Mouse (Mus musculus) hindbrain, embryonic 15.5 days (tissue): ENCODE measurements at regions not wholly inside any gene's neighbourhood (a gene's known extent, or its start where the extent isn't known, plus 50 kb on each side); places are given as distances from the start of the nearest gene placed in this dataset.

Experiments used
- ATAC-seq: fragments of 200-750 bp; cut with Nextera tagmentation; 2 replicates; pipeline ENCODE4 v1.8.0; 2017; ENCODE audit warnings: low read depth, moderate number of reproducible peaks, moderate TSS enrichment; ENCODE audit not compliant: low FRiP score
- H3K27ac ChIP-seq: fragments of 300-500 bp; sonication (generic); replicated peaks from 2 replicates; pipeline ENCODE4 v1.5.1; 2015; ENCODE audit warnings: mild to moderate bottlenecking, inconsistent platforms
- H3K27me3 ChIP-seq: fragments of 300-500 bp; sonication (generic); 2 replicates; pipeline ENCODE4 v1.6.1; 2015; ENCODE audit warnings: control low read depth, inconsistent platforms
- H3K36me3 ChIP-seq: fragments of 300-500 bp; sonication (generic); 2 replicates; pipeline ENCODE4 v1.6.1; 2015; ENCODE audit warnings: control low read depth, inconsistent platforms
- H3K4me1 ChIP-seq: fragments of 300-500 bp; sonication (generic); replicated peaks from 2 replicates; pipeline ENCODE4 v1.6.1; 2015; ENCODE audit warnings: control low read depth, inconsistent platforms
- H3K4me2 ChIP-seq: fragments of 300-500 bp; sonication (generic); 2 replicates; pipeline ENCODE4 v1.6.1; 2015; ENCODE audit warnings: moderate library complexity, mild to moderate bottlenecking, inconsistent platforms
- H3K4me3 ChIP-seq: fragments of 300-500 bp; sonication (generic); 2 replicates; pipeline ENCODE4 v1.5.1; 2015; ENCODE audit warnings: mild to moderate bottlenecking, inconsistent platforms
- H3K9ac ChIP-seq: fragments of 300-500 bp; sonication (generic); 2 replicates; pipeline ENCODE4 v1.6.1; 2015; ENCODE audit warnings: inconsistent platforms
- H3K9me3 ChIP-seq: fragments of 300-500 bp; sonication (generic); 2 replicates; pipeline ENCODE4 v1.6.1; 2016; ENCODE audit warnings: control low read depth, inconsistent platforms
- WGBS: fragments of 180-500 bp; shearing (Covaris S2); methylation state at CpG from one replicate; pipeline ENCODE4 v1.1.7; 2015; 5-methylcytosine and 5-hydroxymethylcytosine counted together

GRCm38 (mm10) chr12:107700317-107700716 lies 211.9 kb downstream of the 3110018I06Rik start:
- no peaks in the 10 kb centered on the region for H3K36me3 ChIP-seq
- no peak overlapping the region for H3K27ac ChIP-seq
- H3K9ac ChIP-seq = no peak overlapping the region
- no peaks in the 10 kb centered on the region for H3K4me1 ChIP-seq
- WGBS = 48% methylated on average over 5 of the region's 5 CpGs
- H3K4me2 ChIP-seq = no peak overlapping the region
- ATAC-seq = no peak
- H3K9me3 ChIP-seq = no peaks in the 10 kb centered on the region
- no peak overlapping the region for H3K4me3 ChIP-seq
- no peaks in the 10 kb centered on the region for H3K27me3 ChIP-seq

GRCm38 (mm10) chr12:107700868-107701597 lies 212.6 kb downstream of the 3110018I06Rik start:
- no peak overlapping the region for H3K4me2 ChIP-seq
- H3K27me3 ChIP-seq = no peaks in the 10 kb centered on the region
- no peaks in the 10 kb centered on the region for H3K9me3 ChIP-seq
- no peak overlapping the region for H3K4me3 ChIP-seq
- no peak overlapping the region for H3K27ac ChIP-seq
- no peak overlapping the region for H3K9ac ChIP-seq
- WGBS = 73% methylated on average over 19 of the region's 19 CpGs
- ATAC-seq = no peak
- H3K36me3 ChIP-seq = no peaks in the 10 kb centered on the region
- H3K4me1 ChIP-seq = no peaks in the 10 kb centered on the region

- Histone ChIP-seq H3K4me1 (0 out of 2 replicates have a peak, but pooled peaks cover 10% of the 10 kb centered on the region), H3K4me3 (no peak overlapping the region), H3K36me3 (no peaks in the 10 kb centered on the region), H3K27ac (no peak overlapping the region), H3K4me2 (no peak overlapping the region), H3K27me3 (no peaks in the 10 kb centered on the region), H3K9ac (no peak overlapping the region), H3K9me3 (no peaks in the 10 kb centered on the region)
- WGBS = 89% methylated on average over 6 of the region's 6 CpGs
- no peak for ATAC-seq
These were observed 220.4 kb downstream of the 3110018I06Rik start for GRCm38 (mm10) chr12:107708812-107709211.

- no peak overlapping the region for H3K4me2 ChIP-seq
- H3K4me3 ChIP-seq = no peak overlapping the region
- no peak overlapping the region for H3K27ac ChIP-seq
- no peaks in the 10 kb centered on the region for H3K27me3 ChIP-seq
- H3K4me1 ChIP-seq = 0 out of 2 replicates have a peak, but pooled peaks cover 10% of the 10 kb centered on the region
- H3K9ac ChIP-seq = no peak overlapping the region
- WGBS = 48% methylated on average over 7 of the region's 7 CpGs
- no peaks in the 10 kb centered on the region for H3K36me3 ChIP-seq
- no peaks in the 10 kb centered on the region for H3K9me3 ChIP-seq
- no peak for ATAC-seq
These were observed 222.6 kb downstream of the 3110018I06Rik start for GRCm38 (mm10) chr12:107711017-107711416.

GRCm38 (mm10) chr12:107711675-107712074 lies 223.2 kb downstream of the 3110018I06Rik start:
- 0 out of 2 replicates have a peak, but pooled peaks cover 12% of the 10 kb centered on the region for H3K4me1 ChIP-seq
- no peaks in the 10 kb centered on the region for H3K27me3 ChIP-seq
- H3K4me3 ChIP-seq = no peak overlapping the region
- H3K9me3 ChIP-seq = no peaks in the 10 kb centered on the region
- ATAC-seq = no peak
- H3K27ac ChIP-seq = no peak overlapping the region
- no peak overlapping the region for H3K9ac ChIP-seq
- no peaks in the 10 kb centered on the region for H3K36me3 ChIP-seq
- no peak overlapping the region for H3K4me2 ChIP-seq
- 58% methylated on average over 3 of the region's 3 CpGs for WGBS

- Histone ChIP-seq H3K4me1 (0 out of 2 replicates have a peak, but pooled peaks cover 12% of the 10 kb centered on the region), H3K4me3 (no peak overlapping the region), H3K27ac (no peak overlapping the region), H3K27me3 (no peaks in the 10 kb centered on the region), H3K4me2 (no peak overlapping the region), H3K36me3 (no peaks in the 10 kb centered on the region), H3K9ac (no peak overlapping the region), H3K9me3 (no peaks in the 10 kb centered on the region)
- WGBS = 53% methylated on average over 14 of the region's 14 CpGs
- no peak for ATAC-seq
These were observed 224.8 kb downstream of the 3110018I06Rik start for GRCm38 (mm10) chr12:107713191-107713590.

GRCm38 (mm10) chr12:107714846-107715245 lies 226.4 kb downstream of the 3110018I06Rik start:
- no peak overlapping the region for H3K9ac ChIP-seq
- no peak for ATAC-seq
- H3K27me3 ChIP-seq = no peaks in the 10 kb centered on the region
- H3K27ac ChIP-seq = no peak overlapping the region
- H3K36me3 ChIP-seq = no peaks in the 10 kb centered on the region
- H3K4me1 ChIP-seq = 0 out of 2 replicates have a peak, but pooled peaks cover 12% of the 10 kb centered on the region
- H3K4me3 ChIP-seq = no peak overlapping the region
- H3K4me2 ChIP-seq = no peak overlapping the region
- no peaks in the 10 kb centered on the region for H3K9me3 ChIP-seq
- WGBS = 87% methylated on average over 2 of the region's 2 CpGs

GRCm38 (mm10) chr12:107715871-107716270 lies 227.4 kb downstream of the 3110018I06Rik start:
- H3K27me3 ChIP-seq = no peaks in the 10 kb centered on the region
- no peak overlapping the region for H3K27ac ChIP-seq
- ATAC-seq = no peak
- no peak overlapping the region for H3K4me3 ChIP-seq
- H3K9ac ChIP-seq = no peak overlapping the region
- WGBS = 61% methylated on average over 6 of the region's 6 CpGs
- no peaks in the 10 kb centered on the region for H3K36me3 ChIP-seq
- H3K4me1 ChIP-seq = 0 out of 2 replicates have a peak, but pooled peaks cover 10% of the 10 kb centered on the region
- H3K4me2 ChIP-seq = no peak overlapping the region
- no peaks in the 10 kb centered on the region for H3K9me3 ChIP-seq

GRCm38 (mm10) chr12:107720941-107721340 lies 232.5 kb downstream of the 3110018I06Rik start:
- Histone ChIP-seq H3K9me3 (no peaks in the 10 kb centered on the region), H3K4me1 (peaks cover 16% of the 10 kb centered on the region; the same call in 1 of the 2 replicates), H3K4me3 (no peak overlapping the region), H3K27me3 (no peaks in the 10 kb centered on the region), H3K9ac (no peak overlapping the region), H3K27ac (no peak overlapping the region), H3K4me2 (no peak overlapping the region), H3K36me3 (no peaks in the 10 kb centered on the region)
- no peak for ATAC-seq
- WGBS = 75% methylated on average over 6 of the region's 6 CpGs

- WGBS = 73% methylated on average over 9 of the region's 9 CpGs
- H3K27me3 ChIP-seq = no peaks in the 10 kb centered on the region
- H3K4me3 ChIP-seq = no peak overlapping the region
- no peak for ATAC-seq
- H3K36me3 ChIP-seq = no peaks in the 10 kb centered on the region
- H3K4me1 ChIP-seq = peaks cover 14% of the 10 kb centered on the region; the same call in 1 of the 2 replicates
- H3K4me2 ChIP-seq = no peak overlapping the region
- no peak overlapping the region for H3K27ac ChIP-seq
- H3K9me3 ChIP-seq = no peaks in the 10 kb centered on the region
- H3K9ac ChIP-seq = no peak overlapping the region
These were observed 234.8 kb downstream of the 3110018I06Rik start for GRCm38 (mm10) chr12:107723062-107723859.

- ATAC-seq = no peak
- 32% methylated on average over 14 of the region's 14 CpGs for WGBS
These were observed 235.5 kb downstream of the 3110018I06Rik start for GRCm38 (mm10) chr12:107723860-107724320.

GRCm38 (mm10) chr12:107724467-107724866 lies 236.0 kb downstream of the 3110018I06Rik start:
- no peaks in the 10 kb centered on the region for H3K27me3 ChIP-seq

More at GRCm38 (mm10) chr12:107723860-107724320, 235.5 kb downstream of the 3110018I06Rik start:
- Histone ChIP-seq H3K4me3 (no peak overlapping the region), H3K4me2 (no peak overlapping the region), H3K36me3 (no peaks in the 10 kb centered on the region), H3K9me3 (no peaks in the 10 kb centered on the region), H3K9ac (no peak overlapping the region), H3K4me1 (peaks cover 14% of the 10 kb centered on the region; the same call in 1 of the 2 replicates), H3K27me3 (no peaks in the 10 kb centered on the region), H3K27ac (no peak overlapping the region)

More at GRCm38 (mm10) chr12:107724467-107724866, 236.0 kb downstream of the 3110018I06Rik start:
- H3K27ac ChIP-seq = no peak overlapping the region
- H3K4me3 ChIP-seq = no peak overlapping the region
- H3K36me3 ChIP-seq = no peaks in the 10 kb centered on the region
- H3K9ac ChIP-seq = no peak overlapping the region
- ATAC-seq = no peak
- H3K4me1 ChIP-seq = peaks cover 14% of the 10 kb centered on the region; the same call in 1 of the 2 replicates
- WGBS = 25% methylated on average over 8 of the region's 8 CpGs
- no peak overlapping the region for H3K4me2 ChIP-seq
- H3K9me3 ChIP-seq = no peaks in the 10 kb centered on the region
